7 mouse cellular contexts compared by ENCODE assay signal in the genomic region with DNA sequence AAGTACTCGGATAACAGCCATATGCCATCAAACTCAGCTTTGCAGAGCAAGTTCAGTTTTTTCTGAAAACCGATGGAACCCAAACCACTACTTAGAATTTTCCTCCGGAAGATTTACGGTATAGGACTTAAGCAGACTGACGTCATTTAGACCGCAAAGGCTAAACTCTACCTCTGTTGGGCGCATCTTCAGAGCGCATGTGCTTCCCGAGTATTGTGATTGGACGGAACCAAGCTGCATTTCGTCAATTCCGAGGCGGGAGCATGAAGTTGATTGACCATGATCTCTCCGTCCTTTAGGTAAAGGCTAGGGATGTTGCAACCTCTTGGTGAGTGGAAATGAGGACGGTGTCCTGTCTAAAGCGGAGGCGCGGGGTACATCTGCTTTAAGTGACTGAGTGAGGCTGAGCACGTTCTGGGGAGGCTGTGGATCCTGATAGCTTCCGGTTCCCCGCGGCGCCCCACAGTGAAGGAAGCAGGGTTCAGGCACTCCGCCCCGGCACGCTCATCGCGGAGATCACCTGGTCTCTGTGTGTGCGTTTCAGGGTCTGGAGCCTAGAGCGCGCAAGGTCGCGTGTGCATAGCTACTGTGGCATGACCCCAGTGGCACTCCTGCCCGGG. TPM values are rescaled to one million over a fixed set of nuclear protein-coding genes. Genes with fewer than 3 reads are reported as not detected.
DNase-seq lines count a peak whose midpoint lies in the region; ATAC-seq lines count a peak whose summit lies in the region.

A gene (plus strand): TSS at position 199 of the 620 bp plus-strand sequence.

- H3K27ac ChIP-seq in embryonic facial prominence, embryonic 11.5 days (replicated peaks; ENCODE audit: low read depth, low read length), result no peak within 1 kb of the TSS
- H3K27ac ChIP-seq in limb, embryonic 10.5 days, result peak within 1 kb of the TSS; percentile 85
- H3K27ac ChIP-seq in midbrain, embryonic 13.5 days, result peak within 1 kb of the TSS; percentile 59

- ATAC-seq in embryonic facial prominence, embryonic 11.5 days (replicated peaks; ENCODE audit: insufficient number of reproducible peaks, low FRiP score, low TSS enrichment, low read depth), result peak; percentile 93
- ATAC-seq in granulocyte monocyte progenitor cell, adult 5-6 weeks (replicated peaks; ENCODE audit: poor library complexity, severe bottlenecking), result peak; percentile 88
- ATAC-seq in midbrain, embryonic 13.5 days, result peak; percentile 98

- no peaks in the 10 kb centered on the region for H3K27me3 ChIP-seq in embryonic facial prominence, embryonic 11.5 days (ENCODE audit: control insufficient read depth, insufficient read depth, low read length)
- no peaks in the 10 kb centered on the region for H3K27me3 ChIP-seq in limb, embryonic 10.5 days (ENCODE audit: low read depth, poor library complexity, severe bottlenecking)
- no peaks in the 10 kb centered on the region for H3K27me3 ChIP-seq in midbrain, embryonic 13.5 days

- H3K4me1 ChIP-seq in embryonic facial prominence, embryonic 11.5 days (ENCODE audit: control insufficient read depth, insufficient read depth, low read length), result no peaks in the 10 kb centered on the region; the same call in 1 of the 2 replicates
- H3K4me1 ChIP-seq in limb, embryonic 10.5 days, result peaks cover 11% of the 10 kb centered on the region
- peaks cover 7% of the 10 kb centered on the region for H3K4me1 ChIP-seq in midbrain, embryonic 13.5 days (replicated peaks)

- no peaks in the 10 kb centered on the region for H3K36me3 ChIP-seq in embryonic facial prominence, embryonic 11.5 days (replicated peaks; ENCODE audit: control insufficient read depth, insufficient read depth, low read depth, low read length)
- H3K36me3 ChIP-seq in limb, embryonic 10.5 days, result 0 out of 2 replicates have a peak, but pooled peaks cover 3% of the 10 kb centered on the region
- H3K36me3 ChIP-seq in midbrain, embryonic 13.5 days, result no peaks in the 10 kb centered on the region

- peak within 1 kb of the TSS; percentile 66 for H3K9ac ChIP-seq in embryonic facial prominence, embryonic 11.5 days (replicated peaks; ENCODE audit: low read length)
- H3K9ac ChIP-seq in midbrain, embryonic 13.5 days (replicated peaks), result peak within 1 kb of the TSS; percentile 80

- H3K9me3 ChIP-seq in embryonic facial prominence, embryonic 11.5 days (replicated peaks; ENCODE audit: control insufficient read depth, low read length), result no peaks in the 10 kb centered on the region
- no peaks in the 10 kb centered on the region for H3K9me3 ChIP-seq in limb, embryonic 10.5 days (replicated peaks)
- no peaks in the 10 kb centered on the region for H3K9me3 ChIP-seq in midbrain, embryonic 13.5 days

- peak; percentile 89 for DNase-seq in adrenal gland, postnatal 14 days
- DNase-seq in embryonic facial prominence, embryonic 11.5 days (ENCODE audit: low spot score), result peak; percentile 94
- DNase-seq in kidney, adult 11 months, result peak; percentile 90
- DNase-seq in limb, embryonic 10.5 days (ENCODE audit: low spot score), result peak; percentile 81
- DNase-seq in spleen, adult 12 weeks (ENCODE audit: low spot score), result peak; percentile 76

- under 1% methylated on average over 34 of the region's 34 CpGs for WGBS in embryonic facial prominence, embryonic 11.5 days
- under 1% methylated on average over 34 of the region's 34 CpGs for WGBS in limb, embryonic 10.5 days
- WGBS in midbrain, embryonic 13.5 days, result under 1% methylated on average over 34 of the region's 34 CpGs

- peak within 1 kb of the TSS; percentile 72 for H3K4me2 ChIP-seq in embryonic facial prominence, embryonic 11.5 days (ENCODE audit: low read depth, low read length)
- peak within 1 kb of the TSS; percentile 78 for H3K4me2 ChIP-seq in midbrain, embryonic 13.5 days (replicated peaks)

- peak within 1 kb of the TSS; percentile 62 for H3K4me3 ChIP-seq in embryonic facial prominence, embryonic 11.5 days (ENCODE audit: low read depth, low read length)
- H3K4me3 ChIP-seq in limb, embryonic 10.5 days, result peak within 1 kb of the TSS; percentile 79
- peak within 1 kb of the TSS; percentile 66 for H3K4me3 ChIP-seq in midbrain, embryonic 13.5 days (replicated peaks)

RNA-seq across cellular contexts. Expression of the gene that starts here (rescaled TPM):
- 42.8 and 44.0 TPM in 2 replicates for total RNA-seq in adrenal gland, postnatal 14 days (2021)
- polyA plus RNA-seq in embryonic facial prominence, embryonic 11.5 days (2014; fragmentation: Nextera tagmentation; extraction: Ambion mirVana), result 30.7 and 33.7 TPM in 2 replicates
- total RNA-seq in granulocyte monocyte progenitor cell, adult 5-6 weeks (2014; fragmentation: Nextera tagmentation), result 11.2 and 14.8 TPM in 2 replicates
- total RNA-seq in granulocyte monocyte progenitor cell, adult 5-6 weeks (2017), result 15.4 and 18.2 TPM in 2 replicates
- 26.5 and 29.6 TPM in 2 replicates for polyA plus RNA-seq in limb, embryonic 10.5 days (2016; fragmentation: Nextera tagmentation; extraction: Ambion mirVana)
- 28.2 and 28.4 TPM in 2 replicates for polyA plus RNA-seq in midbrain, embryonic 13.5 days (2015; fragmentation: Nextera tagmentation; extraction: Ambion mirVana)
